Mouse (Mus musculus): ENCODE data around the gene Brca1. TPM values are rescaled to one million over a fixed set of nuclear protein-coding genes. Genes with fewer than 3 reads are reported as not detected.
"Not testable (repeated sequence)": the region's sequence is repeated elsewhere in the genome, so short reads cannot be mapped to it uniquely, and the experiment has no call there.

Gene Brca1
- polyA plus RNA-seq, 1 experiment = 0.59 TPM

GRCm38 (mm10) chr11:101543533-101543932 is 8.2 kb downstream of the Brca1 start:
- DNase-seq (ENCODE audit: low spot score) = no peak

- DNase-seq (ENCODE audit: low spot score) = no peak
Observed at GRCm38 (mm10) chr11:101526686-101527085, 25.1 kb downstream of the Brca1 start.

GRCm38 (mm10) chr11:101525936-101526595 is 25.7 kb downstream of the Brca1 start:
- DNase-seq (ENCODE audit: low spot score) = peak; percentile 21

- DNase-seq (ENCODE audit: low spot score) = no peak
Observed at GRCm38 (mm10) chr11:101525056-101525455, 26.7 kb downstream of the Brca1 start.

GRCm38 (mm10) chr11:101524446-101524845 is 27.3 kb downstream of the Brca1 start:
- no peak for DNase-seq (ENCODE audit: low spot score)

GRCm38 (mm10) chr11:101519364-101519763 is 32.4 kb downstream of the Brca1 start:
- no peak for DNase-seq (ENCODE audit: low spot score)

GRCm38 (mm10) chr11:101518937-101519336 is 32.8 kb downstream of the Brca1 start:
- DNase-seq (ENCODE audit: low spot score) = no peak

GRCm38 (mm10) chr11:101507090-101507489 is 44.7 kb downstream of the Brca1 start:
- no peak for DNase-seq (ENCODE audit: low spot score)

GRCm38 (mm10) chr11:101506269-101506780 is 45.4 kb downstream of the Brca1 start:
- no peak for DNase-seq (ENCODE audit: low spot score)

- DNase-seq (ENCODE audit: low spot score) = no peak
Observed at GRCm38 (mm10) chr11:101486126-101486525, 65.6 kb downstream of the Brca1 start.

GRCm38 (mm10) chr11:101485509-101486028 is 66.2 kb downstream of the Brca1 start:
- DNase-seq (ENCODE audit: low spot score) = no peak

GRCm38 (mm10) chr11:101484814-101485213 is 66.9 kb downstream of the Brca1 start:
- no peak for DNase-seq (ENCODE audit: low spot score)

GRCm38 (mm10) chr11:101484245-101484644 is 67.5 kb downstream of the Brca1 start:
- no peak for DNase-seq (ENCODE audit: low spot score)

- no peak for DNase-seq (ENCODE audit: low spot score)
Observed at GRCm38 (mm10) chr11:101483804-101484203, 68.0 kb downstream of the Brca1 start.

GRCm38 (mm10) chr11:101480912-101481311 is 70.8 kb downstream of the Brca1 start:
- DNase-seq (ENCODE audit: low spot score) = no peak

- DNase-seq (ENCODE audit: low spot score) = no peak
Observed at GRCm38 (mm10) chr11:101479171-101479635, 72.6 kb downstream of the Brca1 start.

GRCm38 (mm10) chr11:101477552-101478211 is 74.1 kb downstream of the Brca1 start:
- no peak for DNase-seq (ENCODE audit: low spot score)

GRCm38 (mm10) chr11:101477194-101477551 is 74.6 kb downstream of the Brca1 start:
- DNase-seq (ENCODE audit: low spot score) = no peak

- DNase-seq (ENCODE audit: low spot score) = not testable (repeated sequence)
Observed at GRCm38 (mm10) chr11:101476361-101476760, 75.4 kb downstream of the Brca1 start.

- no peak for DNase-seq (ENCODE audit: low spot score)
Observed at GRCm38 (mm10) chr11:101474298-101474697, 77.5 kb downstream of the Brca1 start.

GRCm38 (mm10) chr11:101473686-101474085 is 78.1 kb downstream of the Brca1 start:
- not testable (repeated sequence) for DNase-seq (ENCODE audit: low spot score)

- no peak for DNase-seq (ENCODE audit: low spot score)
Observed at GRCm38 (mm10) chr11:101472336-101472735, 79.4 kb downstream of the Brca1 start.

- no peak for DNase-seq (ENCODE audit: low spot score)
Observed at GRCm38 (mm10) chr11:101471926-101472325, 79.8 kb downstream of the Brca1 start.

Data from urinary bladder, adult 2 months (tissue).